Mouse (Mus musculus) embryo, embryonic 9.5 days (tissue): ENCODE data around the gene Hdac10.
A peak's percentile ranks its signal among the peaks of the same experiment; 100 is the strongest.

Experiments
- DNase-seq: peaks from one replicate; pipeline ENCODE4 v3.0.0-alpha.2; 2017; ENCODE audit errors: extremely low spot score

Gene Hdac10

GRCm38 (mm10) chr15:89148496-89149270 is 20.2 kb upstream of the Hdac10 start:
- DNase-seq: peak; percentile 40

GRCm38 (mm10) chr15:89147895-89148294 is 19.4 kb upstream of the Hdac10 start:
- no peak for DNase-seq

GRCm38 (mm10) chr15:89147456-89147855 is 19.0 kb upstream of the Hdac10 start:
- no peak for DNase-seq

GRCm38 (mm10) chr15:89147024-89147423 is 18.5 kb upstream of the Hdac10 start:
- DNase-seq: no peak

- DNase-seq: peak; percentile 55
Measured at GRCm38 (mm10) chr15:89146537-89146936, 18.0 kb upstream of the Hdac10 start.

- DNase-seq: no peak
Measured at GRCm38 (mm10) chr15:89145813-89146350, 17.4 kb upstream of the Hdac10 start.

- DNase-seq: no peak
Measured at GRCm38 (mm10) chr15:89144965-89145364, 16.5 kb upstream of the Hdac10 start.

- no peak for DNase-seq
Measured at GRCm38 (mm10) chr15:89143134-89143533, 14.6 kb upstream of the Hdac10 start.

- DNase-seq: no peak
Measured at GRCm38 (mm10) chr15:89141905-89142304, 13.4 kb upstream of the Hdac10 start.

GRCm38 (mm10) chr15:89141443-89141842 is 12.9 kb upstream of the Hdac10 start:
- no peak for DNase-seq

- peak; percentile 80 for DNase-seq
Measured at GRCm38 (mm10) chr15:89140659-89141252, 12.3 kb upstream of the Hdac10 start, which contains the start of gene Mapk12. Mapk12 (minus strand) TSS chr15:89140703.

GRCm38 (mm10) chr15:89140048-89140658 is 11.7 kb upstream of the Hdac10 start:
- DNase-seq: no peak

GRCm38 (mm10) chr15:89138531-89138930 is 10.0 kb upstream of the Hdac10 start:
- no peak for DNase-seq

- DNase-seq: no peak
Measured at GRCm38 (mm10) chr15:89138046-89138405, 9.5 kb upstream of the Hdac10 start.

- no peak for DNase-seq
Measured at GRCm38 (mm10) chr15:89137378-89138045, 9.0 kb upstream of the Hdac10 start.

GRCm38 (mm10) chr15:89136461-89137155 is 8.1 kb upstream of the Hdac10 start:
- DNase-seq: no peak

GRCm38 (mm10) chr15:89131316-89131715 is 2.8 kb upstream of the Hdac10 start:
- DNase-seq: no peak

GRCm38 (mm10) chr15:89130245-89130644 is 1.7 kb upstream of the Hdac10 start:
- DNase-seq: no peak

GRCm38 (mm10) chr15:89127364-89127940 is 1.0 kb downstream of the Hdac10 start:
- DNase-seq: no peak

- DNase-seq: no peak
Measured at GRCm38 (mm10) chr15:89126622-89127021, 1.9 kb downstream of the Hdac10 start.

GRCm38 (mm10) chr15:89125351-89125750 is 3.1 kb downstream of the Hdac10 start:
- no peak for DNase-seq
